Mouse (Mus musculus) granulocyte monocyte progenitor cell, adult 5-6 weeks (primary cell): ENCODE data around the gene Oas1f. TPM values are rescaled to one million over a fixed set of nuclear protein-coding genes. Genes with fewer than 3 reads are reported as not detected.

Experiments used
- ATAC-seq: replicated peaks from 2 replicates; pipeline ENCODE4 v1.8.0; 2016; ENCODE audit warnings: mild to moderate bottlenecking, moderate TSS enrichment, inconsistent platforms; ENCODE audit not compliant: poor library complexity, severe bottlenecking
- total RNA-seq, 2 experiments: library from RNA; stranded (forward) in 1 of 2; stranded (reverse) in 1 of 2; fragments of 200-712, 200-1000 nt in 1 of 2; fragments of >200 nt in 1 of 2; fragmentation: Nextera tagmentation in 1 of 2; gene quantifications; 2 replicates each; pipeline ENCODE4 v1.2.3; 2014 to 2017

The Oas1f gene
- total RNA-seq, 2 experiments from 2014 or later, result not detected

GRCm38 (mm10) chr5:120906791-120907733 is 59.9 kb downstream of the Oas1f start, which contains the start of gene Oas1a:
TSS of gene Oas1a (minus strand) at chr5:120907521.
- ATAC-seq, result peak; percentile 89

Other genes with a start within 250 kb of the Oas1f start
- 3.0 and 5.3 TPM in 2 replicates for gene Rita1, start 234.8 kb upstream of the Oas1f start, total RNA-seq (2014; fragmentation: Nextera tagmentation)
- 1.8 and 3.9 TPM in 2 replicates for gene Rita1, start 234.8 kb upstream of the Oas1f start, total RNA-seq (2017)
- 21.5 and 27.9 TPM in 2 replicates for gene Ddx54, start 234.6 kb upstream of the Oas1f start, total RNA-seq (2014; fragmentation: Nextera tagmentation)
- gene Ddx54, start 234.6 kb upstream of the Oas1f start, total RNA-seq (2017), result 33.1 and 38.7 TPM in 2 replicates
- gene Cfap73, start 213.1 kb upstream of the Oas1f start, total RNA-seq (2014; fragmentation: Nextera tagmentation), result not detected in 2 replicates
- gene Cfap73, start 213.1 kb upstream of the Oas1f start, total RNA-seq (2017), result not detected in 2 replicates
- not detected in 2 replicates for gene Rasal1, start 198.6 kb upstream of the Oas1f start, total RNA-seq (2014; fragmentation: Nextera tagmentation)
- gene Rasal1, start 198.6 kb upstream of the Oas1f start, total RNA-seq (2017), result not detected in 2 replicates
- gene Dtx1, start 135.4 kb upstream of the Oas1f start, total RNA-seq (2014; fragmentation: Nextera tagmentation), result not detected in 2 replicates
- gene Dtx1, start 135.4 kb upstream of the Oas1f start, total RNA-seq (2017), result not detected in 2 replicates
- gene Oas2, start 97.5 kb upstream of the Oas1f start, total RNA-seq (2014; fragmentation: Nextera tagmentation), result 0.47 TPM in 1 of 2 replicates, not detected in the other
- gene Oas2, start 97.5 kb upstream of the Oas1f start, total RNA-seq (2017), result 1.0 TPM in 1 of 2 replicates, not detected in the other
- gene Oas3, start 69.7 kb upstream of the Oas1f start, total RNA-seq (2014; fragmentation: Nextera tagmentation), result 0.17 and 1.3 TPM in 2 replicates
- gene Oas3, start 69.7 kb upstream of the Oas1f start, total RNA-seq (2017), result 0.77 and 0.90 TPM in 2 replicates
- gene Oas1e, start 51.8 kb upstream of the Oas1f start, total RNA-seq (2014; fragmentation: Nextera tagmentation), result not detected in 2 replicates
- not detected in 2 replicates for gene Oas1e, start 51.8 kb upstream of the Oas1f start, total RNA-seq (2017)
- gene Oas1c, start 34.9 kb upstream of the Oas1f start, total RNA-seq (2014; fragmentation: Nextera tagmentation), result 3.8 TPM in 1 of 2 replicates, not detected in the other
- 0.21 and 2.5 TPM in 2 replicates for gene Oas1c, start 34.9 kb upstream of the Oas1f start, total RNA-seq (2017)
- not detected in 2 replicates for gene Oas1h, start 14.1 kb downstream of the Oas1f start, total RNA-seq (2014; fragmentation: Nextera tagmentation)
- not detected in 2 replicates for gene Oas1h, start 14.1 kb downstream of the Oas1f start, total RNA-seq (2017)
- gene Oas1g, start 40.2 kb downstream of the Oas1f start, total RNA-seq (2014; fragmentation: Nextera tagmentation), result 2.9 TPM in 1 of 2 replicates, not detected in the other
- gene Oas1g, start 40.2 kb downstream of the Oas1f start, total RNA-seq (2017), result 1.6 TPM in 1 of 2 replicates, not detected in the other
- gene Oas1a, start 60.2 kb downstream of the Oas1f start, total RNA-seq (2014; fragmentation: Nextera tagmentation), result 11.6 and 14.6 TPM in 2 replicates
- 10.4 and 14.3 TPM in 2 replicates for gene Oas1a, start 60.2 kb downstream of the Oas1f start, total RNA-seq (2017)
- not detected in 2 replicates for gene Oas1d, start 67.2 kb downstream of the Oas1f start, total RNA-seq (2014; fragmentation: Nextera tagmentation)
- gene Oas1d, start 67.2 kb downstream of the Oas1f start, total RNA-seq (2017), result not detected in 2 replicates
- gene Rph3a, start 162.7 kb downstream of the Oas1f start, total RNA-seq (2014; fragmentation: Nextera tagmentation), result not detected in 2 replicates
- 0.22 TPM in 1 of 2 replicates, not detected in the other for gene Rph3a, start 162.7 kb downstream of the Oas1f start, total RNA-seq (2017)